Mouse (Mus musculus): ENCODE results near the gene Rab11fip4. TPM values are rescaled to one million over a fixed set of nuclear protein-coding genes. Genes with fewer than 3 reads are reported as not detected.

Gene Rab11fip4
- total and polyA plus RNA-seq, 2 experiments from 2014 or later: 17.4 to 69.3 TPM

DNA sequence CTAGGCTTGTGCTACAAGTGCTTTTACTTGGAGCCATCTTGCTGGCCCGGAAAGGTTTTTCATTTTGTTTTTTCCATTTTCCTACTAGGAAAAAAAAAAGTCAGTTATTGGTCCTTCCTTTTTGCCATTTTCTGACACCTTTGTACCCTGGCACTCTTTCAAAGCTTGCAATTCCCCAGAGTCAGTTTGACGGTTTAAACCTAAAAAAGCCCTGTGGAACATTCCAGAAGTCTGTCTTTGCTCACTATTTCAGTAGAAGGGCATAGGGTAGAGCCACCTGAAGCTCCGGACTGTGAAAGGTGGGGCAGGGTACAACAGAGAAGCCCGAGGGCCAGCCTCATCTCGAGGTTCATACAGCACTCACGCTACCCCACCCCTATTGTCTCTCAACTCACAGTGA is 134.0 kb downstream of the Rab11fip4 start:
- 82% methylated on average over 6 of the region's 6 CpGs for WGBS
- Histone ChIP-seq H3K9me3 (ENCODE audit: low read length) (no peaks in the 10 kb centered on the region), H3K27ac (no peak overlapping the region), H3K36me3 (ENCODE audit: insufficient read depth, low read length) (no peaks in the 10 kb centered on the region), H3K4me2 (ENCODE audit: low read depth, low read length) (no peak overlapping the region), H3K4me1 (ENCODE audit: insufficient read depth, low read length) (no peaks in the 10 kb centered on the region), H3K9ac (replicated peaks; ENCODE audit: low read length) (no peak overlapping the region), H3K27me3 (ENCODE audit: insufficient read depth, low read length) (no peaks in the 10 kb centered on the region), H3K4me3 (ENCODE audit: low read length) (no peak overlapping the region)
- TF ChIP-seq CTCF (IDR thresholded peaks at IDR 0.05; ENCODE audit: low read depth): no peak
- DNase-seq (ENCODE audit: low spot score): no peak
- ATAC-seq: no peak

DNA sequence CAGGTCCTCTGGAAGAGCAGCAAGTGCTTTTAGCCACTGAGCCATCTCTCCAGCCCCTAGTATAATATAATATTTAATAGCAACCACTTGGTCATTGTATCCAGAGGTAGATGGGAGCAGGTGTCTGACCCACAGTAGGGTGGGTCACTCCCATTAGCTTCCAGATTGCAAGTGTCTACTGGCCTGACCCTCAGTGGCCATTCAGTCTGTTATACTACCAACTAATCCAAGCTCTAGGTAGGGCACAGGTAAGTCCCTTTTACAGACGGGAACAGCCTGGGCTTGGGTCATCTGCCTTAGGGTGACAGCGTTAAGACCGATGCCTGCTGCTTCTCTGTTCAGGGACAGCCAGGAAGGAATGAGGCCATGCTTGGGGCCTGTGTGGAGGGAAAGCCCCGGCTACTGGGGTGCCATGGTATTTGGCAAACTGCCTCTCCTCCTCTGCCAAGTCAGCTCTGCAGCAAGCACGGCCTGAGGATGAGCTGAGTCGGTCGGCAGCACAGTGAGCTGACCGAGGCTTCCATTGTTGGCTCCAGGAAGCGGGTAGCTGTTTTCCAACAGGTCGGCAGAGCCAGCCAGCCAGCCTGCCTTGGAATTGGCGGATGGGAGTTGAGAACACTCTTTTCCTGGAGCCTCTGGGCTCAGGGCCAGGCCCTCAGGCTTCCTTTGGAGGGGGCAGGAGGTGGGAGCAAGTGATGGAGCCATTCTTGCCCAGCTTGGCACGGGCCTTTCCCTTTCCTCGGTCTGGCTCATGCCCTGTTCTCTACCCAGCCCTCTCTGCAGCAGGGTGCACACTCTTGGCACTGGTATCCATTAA is 138.4 kb downstream of the Rab11fip4 start:
- Histone ChIP-seq H3K36me3 (ENCODE audit: insufficient read depth, low read length) (no peaks in the 10 kb centered on the region), H3K4me2 (ENCODE audit: low read depth, low read length) (no peak overlapping the region), H3K9me3 (ENCODE audit: low read length) (no peaks in the 10 kb centered on the region), H3K9ac (replicated peaks; ENCODE audit: low read length) (no peak overlapping the region), H3K4me3 (ENCODE audit: low read length) (no peak overlapping the region), H3K27me3 (ENCODE audit: insufficient read depth, low read length) (no peaks in the 10 kb centered on the region), H3K27ac (peak overlapping the region; percentile 68), H3K4me1 (ENCODE audit: insufficient read depth, low read length) (no peaks in the 10 kb centered on the region)
- DNase-seq (ENCODE audit: low spot score): peak; percentile 88
- TF ChIP-seq CTCF (IDR thresholded peaks at IDR 0.05; ENCODE audit: low read depth): no peak
- peak; percentile 93 for ATAC-seq
- 32% methylated on average over 13 of the region's 13 CpGs for WGBS

DNA sequence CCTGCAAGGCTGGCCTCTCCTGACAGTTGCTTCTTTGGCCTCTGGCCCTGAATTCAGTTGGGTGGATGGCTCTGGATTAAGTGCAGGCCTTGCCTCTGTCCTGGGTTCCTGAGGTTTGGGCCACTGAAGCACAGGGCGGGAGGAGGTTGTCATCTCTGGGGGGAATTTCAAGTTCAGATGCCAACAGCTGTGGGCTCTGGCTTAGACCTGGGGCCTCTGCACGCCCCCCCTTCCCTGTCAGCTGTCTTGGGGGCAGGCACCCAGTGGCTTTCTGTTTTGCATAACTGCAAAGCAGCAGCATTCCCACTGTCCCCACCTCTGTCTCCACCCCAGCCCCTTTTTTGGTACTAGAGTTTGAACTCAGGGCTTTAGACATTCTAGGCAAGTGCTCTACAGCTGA is 139.4 kb downstream of the Rab11fip4 start:
- H3K36me3 ChIP-seq (ENCODE audit: insufficient read depth, low read length): no peaks in the 10 kb centered on the region
- no peaks in the 10 kb centered on the region for H3K4me1 ChIP-seq (ENCODE audit: insufficient read depth, low read length)
- DNase-seq (ENCODE audit: low spot score): no peak
- peak overlapping the region; percentile 68; the same call in 1 of the 2 replicates for H3K27ac ChIP-seq
- 71% methylated on average over 2 of the region's 2 CpGs for WGBS
- no peaks in the 10 kb centered on the region for H3K27me3 ChIP-seq (ENCODE audit: insufficient read depth, low read length)
- H3K4me2 ChIP-seq (ENCODE audit: low read depth, low read length): no peak overlapping the region
- no peak for TF ChIP-seq CTCF (IDR thresholded peaks at IDR 0.05; ENCODE audit: low read depth)
- H3K9me3 ChIP-seq (ENCODE audit: low read length): no peaks in the 10 kb centered on the region
- H3K9ac ChIP-seq (replicated peaks; ENCODE audit: low read length): no peak overlapping the region
- no peak overlapping the region for H3K4me3 ChIP-seq (ENCODE audit: low read length)
- no peak for ATAC-seq

DNA sequence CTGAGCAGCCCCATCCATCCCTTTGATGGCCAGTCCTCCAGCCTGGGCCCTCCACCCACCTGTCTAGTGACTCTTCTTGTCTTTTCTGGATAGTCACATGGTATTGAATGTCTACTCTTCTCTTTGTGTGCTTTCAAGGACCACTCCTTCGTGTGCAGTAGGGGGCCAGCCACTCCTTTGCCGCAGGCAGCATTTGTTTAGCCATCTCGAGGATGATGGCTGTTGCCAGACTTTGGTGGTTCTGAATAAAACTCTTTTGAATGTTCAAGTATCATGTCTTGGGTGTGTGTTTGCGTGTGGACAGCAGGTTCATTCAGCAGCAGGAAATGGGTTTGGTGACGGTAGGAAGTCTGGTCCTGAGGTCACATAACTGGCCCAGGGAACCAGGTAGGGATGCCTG is 140.5 kb downstream of the Rab11fip4 start:
- ATAC-seq (no peak), DNase-seq (ENCODE audit: low spot score) (no peak)
- Histone ChIP-seq H3K9ac (replicated peaks; ENCODE audit: low read length) (no peak overlapping the region), H3K4me2 (ENCODE audit: low read depth, low read length) (no peak overlapping the region), H3K27ac (no peak overlapping the region), H3K4me1 (ENCODE audit: insufficient read depth, low read length) (no peaks in the 10 kb centered on the region; the same call in 1 of the 2 replicates), H3K4me3 (ENCODE audit: low read length) (no peak overlapping the region), H3K9me3 (ENCODE audit: low read length) (no peaks in the 10 kb centered on the region), H3K27me3 (ENCODE audit: insufficient read depth, low read length) (no peaks in the 10 kb centered on the region), H3K36me3 (ENCODE audit: insufficient read depth, low read length) (no peaks in the 10 kb centered on the region)
- TF ChIP-seq CTCF (IDR thresholded peaks at IDR 0.05; ENCODE audit: low read depth): no peak
- WGBS: 84% methylated on average over 5 of the region's 5 CpGs

DNA sequence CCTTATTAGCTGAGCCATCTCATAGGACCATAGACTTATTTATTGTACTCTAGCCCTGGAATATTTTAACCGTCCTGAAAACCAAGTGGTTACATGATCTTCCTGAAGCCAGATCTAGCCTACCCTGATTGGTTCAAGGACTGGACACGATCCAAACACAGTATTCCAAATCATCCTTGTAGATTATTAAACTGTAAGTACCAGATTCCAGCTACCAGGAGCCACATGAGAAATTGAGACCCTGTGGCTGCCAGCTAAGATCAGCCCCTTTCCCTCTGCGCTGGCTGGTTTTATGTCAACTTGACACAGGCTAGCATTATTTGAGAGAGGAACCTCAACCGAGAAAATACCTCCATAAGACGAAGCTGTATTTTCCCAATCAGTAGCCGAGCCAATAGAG is 142.0 kb downstream of the Rab11fip4 start:
- H3K36me3 ChIP-seq (ENCODE audit: insufficient read depth, low read length): no peaks in the 10 kb centered on the region
- H3K4me2 ChIP-seq (ENCODE audit: low read depth, low read length): no peak overlapping the region
- H3K4me3 ChIP-seq (ENCODE audit: low read length): no peak overlapping the region
- H3K27me3 ChIP-seq (ENCODE audit: insufficient read depth, low read length): no peaks in the 10 kb centered on the region
- WGBS: 92% methylated on average over 6 of the region's 6 CpGs
- no peak for TF ChIP-seq CTCF (IDR thresholded peaks at IDR 0.05; ENCODE audit: low read depth)
- no peak overlapping the region for H3K9ac ChIP-seq (replicated peaks; ENCODE audit: low read length)
- H3K27ac ChIP-seq: no peak overlapping the region
- H3K9me3 ChIP-seq (ENCODE audit: low read length): no peaks in the 10 kb centered on the region
- no peak for DNase-seq (ENCODE audit: low spot score)
- ATAC-seq: no peak
- H3K4me1 ChIP-seq (ENCODE audit: insufficient read depth, low read length): peaks cover 12% of the 10 kb centered on the region

DNA sequence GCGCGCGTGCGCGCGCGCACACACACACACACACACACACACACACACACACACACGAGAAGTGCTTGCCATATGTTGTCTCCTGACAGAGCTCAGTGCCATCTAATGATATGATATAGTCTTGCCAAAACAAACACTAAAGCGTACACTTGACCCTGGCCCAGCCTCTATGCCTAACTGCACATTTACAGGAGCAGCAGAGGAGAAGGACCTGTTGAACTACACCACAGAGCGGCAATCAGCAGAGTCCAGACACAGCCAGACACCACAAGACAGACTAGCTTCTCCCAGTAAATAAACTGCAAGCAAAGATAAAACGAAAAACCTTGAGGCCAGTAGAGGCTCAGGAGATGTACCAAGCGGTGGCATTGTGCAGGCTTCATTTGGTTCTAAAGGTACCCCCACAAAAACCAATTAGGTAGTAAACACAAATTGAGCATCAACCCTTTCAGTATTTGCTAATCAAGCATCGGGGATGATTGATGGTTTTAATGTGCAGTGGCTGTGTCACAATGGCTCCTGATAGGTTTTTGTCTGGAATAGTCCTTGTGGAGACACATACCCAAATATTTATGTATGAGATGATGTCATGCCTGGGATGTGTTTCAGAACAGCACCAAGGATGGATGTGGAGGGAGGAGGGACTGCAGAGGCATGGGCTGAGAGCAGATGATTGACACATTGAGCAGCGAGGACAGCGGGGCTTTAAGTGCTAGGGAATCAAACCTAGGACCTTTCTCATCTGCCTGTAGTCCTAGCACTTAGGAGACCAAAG is 145.4 kb downstream of the Rab11fip4 start:
- Histone ChIP-seq H3K9me3 (ENCODE audit: low read length) (no peaks in the 10 kb centered on the region), H3K9ac (replicated peaks; ENCODE audit: low read length) (no peak overlapping the region), H3K36me3 (ENCODE audit: insufficient read depth, low read length) (no peaks in the 10 kb centered on the region), H3K27ac (peak overlapping the region; percentile 20; the same call in 1 of the 2 replicates), H3K4me1 (ENCODE audit: insufficient read depth, low read length) (peaks cover 20% of the 10 kb centered on the region), H3K4me3 (ENCODE audit: low read length) (no peak overlapping the region), H3K4me2 (ENCODE audit: low read depth, low read length) (no peak overlapping the region), H3K27me3 (ENCODE audit: insufficient read depth, low read length) (no peaks in the 10 kb centered on the region)
- peak; percentile 62 for TF ChIP-seq CTCF (IDR thresholded peaks at IDR 0.05; ENCODE audit: low read depth)
- WGBS: 73% methylated on average over 15 of the region's 15 CpGs
- ATAC-seq (peak; percentile 85), DNase-seq (ENCODE audit: low spot score) (peak; percentile 69)

All from hindbrain, postnatal 0 days (tissue).